Mouse (Mus musculus) forebrain, embryonic 11.5 days (tissue): ENCODE data around the gene Pde4d. TPM values are rescaled to one million over a fixed set of nuclear protein-coding genes. Genes with fewer than 3 reads are reported as not detected.
"Not testable (repeated sequence)": the region's sequence is repeated elsewhere in the genome, so short reads cannot be mapped to it uniquely, and the experiment has no call there.

Source experiments
- ATAC-seq: fragments of 200-750 bp; cut with Nextera tagmentation; replicated peaks from 2 replicates; pipeline ENCODE4 v1.8.0; 2017; ENCODE audit warnings: moderate TSS enrichment; ENCODE audit not compliant: low FRiP score
- DNase-seq: peaks from one replicate; pipeline ENCODE4 v3.0.0-alpha.2; 2017; ENCODE audit warnings: low spot score
- H3K27ac ChIP-seq: fragments of 300-500 bp; sonication (generic); 2 replicates; pipeline ENCODE4 v1.5.1; 2014; ENCODE audit warnings: low read depth, low read length
- H3K27me3 ChIP-seq: fragments of 300-500 bp; sonication (generic); 2 replicates; pipeline ENCODE4 v1.6.1; 2014; ENCODE audit warnings: mild to moderate bottlenecking, low read length, mixed read lengths; ENCODE audit not compliant: control insufficient read depth, insufficient read depth
- H3K36me3 ChIP-seq: fragments of 300-500 bp; sonication (generic); 2 replicates; pipeline ENCODE4 v1.6.1; 2014; ENCODE audit warnings: mild to moderate bottlenecking, low read length, moderate library complexity, mixed read lengths; ENCODE audit not compliant: control insufficient read depth, insufficient read depth
- H3K4me1 ChIP-seq: fragments of 300-500 bp; sonication (generic); replicated peaks from 2 replicates; pipeline ENCODE4 v1.6.1; 2014; ENCODE audit warnings: low read length, mixed read lengths; ENCODE audit not compliant: control insufficient read depth, insufficient read depth
- H3K4me2 ChIP-seq: fragments of 300-500 bp; sonication (generic); 2 replicates; pipeline ENCODE4 v1.6.1; 2014; ENCODE audit warnings: low read depth, mild to moderate bottlenecking, low read length, moderate library complexity, mixed read lengths; ENCODE audit not compliant: severe bottlenecking
- H3K4me3 ChIP-seq: fragments of 300-500 bp; sonication (generic); 2 replicates; pipeline ENCODE4 v1.5.1; 2014; ENCODE audit warnings: low read depth, low read length
- H3K9ac ChIP-seq: fragments of 300-500 bp; sonication (generic); 2 replicates; pipeline ENCODE4 v1.6.1; 2014; ENCODE audit warnings: low read length
- H3K9me3 ChIP-seq: fragments of 300-500 bp; sonication (generic); 2 replicates; pipeline ENCODE4 v1.6.1; 2016; ENCODE audit warnings: low read length, mixed read lengths; ENCODE audit not compliant: control insufficient read depth
- WGBS: fragments of 180-500 bp; shearing (Covaris S2); extraction: QIAGEN DNeasy Blood & Tissue Kit; methylation state at CpG from one replicate; pipeline ENCODE4 v1.1.7; 2014; 5-methylcytosine and 5-hydroxymethylcytosine counted together
- polyA plus RNA-seq: library from polyadenylated mRNA; unstranded; fragments of >200 nt; fragmentation: Nextera tagmentation; extraction: Ambion mirVana; gene quantifications from 2 replicates; pipeline ENCODE4 v1.2.1, GENCODE M21; 2014

Gene Pde4d
- polyA plus RNA-seq, 1 experiment from 2014 or later = 11.9 TPM

DNA sequence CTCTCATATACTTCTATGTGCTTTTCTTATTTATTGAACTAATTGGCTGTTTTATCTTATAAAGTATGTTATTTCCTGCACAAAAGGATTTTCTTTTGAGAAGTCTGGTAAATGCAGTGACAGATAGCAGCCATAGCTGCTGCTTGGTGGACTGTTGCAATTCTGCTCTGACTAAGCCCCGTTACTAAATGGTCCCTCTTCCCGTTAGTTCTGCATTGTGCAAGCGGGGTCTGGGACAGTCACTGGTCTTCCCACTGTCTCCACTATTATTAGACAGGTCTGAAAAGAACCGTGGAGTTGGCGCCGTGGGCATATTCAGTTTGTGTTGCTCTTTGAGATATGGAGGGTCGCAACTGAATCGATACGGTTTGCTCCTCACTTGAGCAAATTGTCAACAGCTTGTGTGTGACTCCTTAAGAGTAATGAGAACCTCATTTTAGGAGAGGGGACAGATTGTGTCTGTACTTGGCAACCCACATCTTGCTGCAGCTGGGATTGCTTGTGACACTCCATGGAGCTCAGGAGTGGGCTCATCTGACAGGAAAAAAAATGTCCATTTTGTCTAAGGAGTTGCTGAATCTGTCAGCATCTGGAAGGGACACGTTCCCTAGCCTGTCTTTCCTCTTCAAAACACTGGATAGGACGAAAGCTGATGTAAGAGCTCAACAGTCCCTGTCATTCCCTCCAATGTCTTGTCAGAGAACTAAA, 316.4 kb downstream of the Pde4d start:
- WGBS = 77% methylated on average over 11 of the region's 11 CpGs
- H3K9me3 ChIP-seq = no peaks in the 10 kb centered on the region
- H3K27ac ChIP-seq = no peak overlapping the region
- no peaks in the 10 kb centered on the region for H3K4me1 ChIP-seq
- no peaks in the 10 kb centered on the region for H3K27me3 ChIP-seq
- ATAC-seq (no peak), DNase-seq (no peak)
- H3K4me2 ChIP-seq = no peak overlapping the region
- no peak overlapping the region for H3K9ac ChIP-seq
- no peaks in the 10 kb centered on the region for H3K36me3 ChIP-seq
- H3K4me3 ChIP-seq = no peak overlapping the region

DNA sequence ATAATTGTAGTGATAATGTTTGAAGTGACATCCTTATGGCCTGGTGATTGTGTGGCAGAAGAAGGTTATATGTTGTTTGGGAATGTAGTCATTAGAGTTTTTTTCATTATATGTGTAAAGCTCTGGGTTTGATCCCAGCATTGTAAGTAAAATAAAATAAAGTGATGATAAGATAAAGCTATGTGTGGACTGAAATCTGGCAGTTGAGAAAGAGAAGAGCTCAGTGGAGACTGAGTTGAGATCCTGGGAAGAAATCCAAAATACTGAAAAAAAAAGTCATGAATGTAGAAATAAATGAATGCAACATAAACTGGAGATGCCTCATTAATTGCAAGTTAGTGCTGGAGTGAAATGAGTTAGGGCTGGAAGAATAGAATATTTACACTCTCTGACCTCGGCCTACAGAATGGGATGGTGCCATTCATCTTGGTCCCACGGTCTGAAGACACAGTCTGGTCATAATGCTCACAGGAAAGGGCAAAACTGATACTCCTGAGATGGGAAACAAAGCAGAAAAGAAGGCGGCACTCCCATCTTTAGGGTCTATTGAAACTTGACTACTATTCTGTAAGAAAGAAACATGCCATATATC, 319.8 kb downstream of the Pde4d start:
- ATAC-seq = no peak
- 78% methylated on average over 3 of the region's 3 CpGs for WGBS

DNA sequence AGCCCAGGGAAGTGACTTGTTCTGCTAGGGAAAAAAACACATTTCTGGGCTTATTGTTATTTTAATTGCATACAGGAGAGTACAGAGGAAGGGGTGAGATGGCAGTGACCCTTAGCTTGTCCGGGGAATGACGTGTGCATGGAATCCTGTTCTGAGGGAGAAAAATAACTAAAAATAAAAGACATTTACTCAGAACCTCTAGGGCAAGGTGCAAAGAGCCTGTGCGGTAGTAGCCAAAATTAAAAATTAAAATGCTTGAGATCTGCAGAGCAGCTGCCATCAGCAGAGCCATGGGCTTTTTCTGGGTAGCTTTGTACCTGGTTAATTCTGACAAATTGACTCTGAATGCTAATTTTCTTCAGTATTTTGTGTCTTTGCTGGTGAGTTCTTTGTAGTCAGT, 322.6 kb downstream of the Pde4d start:
- ATAC-seq = no peak
- Histone ChIP-seq H3K27ac (no peak overlapping the region), H3K9me3 (no peaks in the 10 kb centered on the region)

More for the DNA sequence above, 319.8 kb downstream of the Pde4d start:
- Histone ChIP-seq H3K4me3 (no peak overlapping the region), H3K27me3 (no peaks in the 10 kb centered on the region), H3K4me1 (no peaks in the 10 kb centered on the region), H3K9me3 (no peaks in the 10 kb centered on the region), H3K36me3 (no peaks in the 10 kb centered on the region), H3K9ac (no peak overlapping the region), H3K4me2 (no peak overlapping the region), H3K27ac (no peak overlapping the region)
- no peak for DNase-seq

DNA sequence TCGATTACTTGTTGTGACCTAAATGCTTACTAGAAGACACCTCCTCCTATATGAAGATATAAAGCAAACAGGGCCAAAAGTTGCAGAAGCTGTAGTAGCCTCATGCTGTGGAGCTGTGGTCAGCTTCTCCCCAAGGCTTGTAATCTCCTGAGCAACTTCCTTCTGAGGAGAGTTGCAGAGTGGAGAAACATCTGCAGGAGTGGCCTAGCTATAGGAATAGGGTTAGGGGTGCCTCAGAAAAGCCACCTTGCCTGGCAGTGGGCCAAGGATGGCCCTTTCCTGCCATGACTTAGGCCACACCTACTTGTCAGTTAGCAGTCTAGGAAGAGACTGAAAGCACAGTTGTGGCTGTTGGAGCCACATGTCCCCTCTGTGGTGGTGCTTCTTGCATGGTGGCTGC, 325.2 kb downstream of the Pde4d start:
- Histone ChIP-seq H3K27ac (no peak overlapping the region), H3K4me2 (no peak overlapping the region), H3K4me1 (no peaks in the 10 kb centered on the region), H3K4me3 (no peak overlapping the region), H3K9me3 (no peaks in the 10 kb centered on the region), H3K36me3 (no peaks in the 10 kb centered on the region), H3K27me3 (no peaks in the 10 kb centered on the region), H3K9ac (no peak overlapping the region)
- ATAC-seq (no peak), DNase-seq (no peak)
- WGBS = 76% methylated on average over 1 of the region's 1 CpGs

More for the DNA sequence above, 322.6 kb downstream of the Pde4d start:
- Histone ChIP-seq H3K9ac (no peak overlapping the region), H3K4me1 (no peaks in the 10 kb centered on the region), H3K36me3 (no peaks in the 10 kb centered on the region), H3K4me2 (no peak overlapping the region), H3K4me3 (no peak overlapping the region), H3K27me3 (no peaks in the 10 kb centered on the region)
- no peak for DNase-seq
- WGBS = 63% methylated on average over 3 of the region's 3 CpGs

DNA sequence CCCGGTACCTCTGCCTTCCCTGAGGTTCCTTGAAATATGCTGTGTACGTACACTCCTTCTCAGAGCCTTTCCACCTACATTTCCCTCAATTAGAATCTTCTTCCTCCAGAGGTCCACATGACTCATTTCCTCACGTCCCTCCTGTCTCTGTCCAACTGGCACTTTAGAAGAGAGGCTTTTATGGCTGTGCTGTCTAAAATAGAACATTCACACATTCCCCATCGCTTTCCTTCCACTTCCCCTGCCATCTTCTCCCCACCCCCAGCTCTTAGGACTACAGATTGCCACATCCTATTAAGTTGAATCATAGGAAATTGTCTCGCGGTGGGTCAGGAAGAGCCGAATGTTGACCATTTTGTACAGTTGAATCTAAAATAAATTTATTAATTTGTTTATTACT, 326.1 kb downstream of the Pde4d start:
- Histone ChIP-seq H3K4me1 (no peaks in the 10 kb centered on the region), H3K4me3 (no peak overlapping the region), H3K27ac (no peak overlapping the region), H3K27me3 (no peaks in the 10 kb centered on the region), H3K4me2 (no peak overlapping the region), H3K9ac (no peak overlapping the region), H3K9me3 (no peaks in the 10 kb centered on the region), H3K36me3 (no peaks in the 10 kb centered on the region)
- WGBS = 87% methylated on average over 7 of the region's 7 CpGs
- DNase-seq (no peak), ATAC-seq (no peak)

DNA sequence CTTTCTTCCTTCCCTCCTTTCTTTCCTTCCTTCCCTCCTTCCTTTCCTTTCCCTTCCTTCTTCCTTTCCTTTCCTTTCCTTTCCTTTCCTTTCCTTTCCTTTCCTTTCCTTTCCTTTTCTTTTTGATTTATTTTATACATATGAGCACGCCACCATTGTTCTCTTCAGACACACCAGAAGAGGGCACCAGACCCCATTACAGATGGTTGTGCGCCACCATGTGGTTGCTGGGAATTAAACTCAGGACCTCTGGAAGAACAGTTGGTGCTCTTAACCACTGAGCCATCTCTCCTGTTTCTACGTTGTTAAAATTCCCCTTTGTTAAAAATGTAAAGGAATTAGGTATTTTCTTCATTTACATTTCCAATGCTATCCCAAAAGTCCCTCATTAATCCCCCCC, 347.9 kb downstream of the Pde4d start:
- 82% methylated on average over 3 of the region's 3 CpGs for WGBS
- H3K4me3 ChIP-seq, ATAC-seq, H3K27ac ChIP-seq, H3K27me3 ChIP-seq, H3K9me3 ChIP-seq, H3K36me3 ChIP-seq, H3K4me2 ChIP-seq, H3K9ac ChIP-seq, DNase-seq, H3K4me1 ChIP-seq: not testable (repeated sequence)

DNA sequence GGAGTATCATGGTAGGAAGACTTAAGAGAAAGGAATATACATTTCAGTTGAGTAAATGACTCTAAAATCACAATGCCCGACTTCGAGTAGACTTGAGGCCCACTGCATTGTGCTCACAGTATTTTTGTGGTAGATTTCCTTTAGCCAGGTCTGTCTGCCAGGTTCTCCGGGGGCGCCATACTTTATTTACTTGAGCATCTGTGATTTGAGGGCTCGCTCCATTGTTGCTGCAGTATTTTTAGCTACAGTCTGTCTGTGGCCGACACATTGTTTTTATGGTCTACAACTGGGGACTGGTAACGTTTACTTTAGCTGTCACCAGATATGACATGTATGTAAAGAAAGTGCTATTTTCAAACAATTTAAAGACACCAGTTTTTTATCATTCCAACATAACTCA, 359.4 kb downstream of the Pde4d start:
- no peak for ATAC-seq
- DNase-seq = no peak
- no peak overlapping the region for H3K4me2 ChIP-seq
- H3K4me3 ChIP-seq = no peak overlapping the region
- no peak overlapping the region for H3K27ac ChIP-seq
- no peaks in the 10 kb centered on the region for H3K36me3 ChIP-seq
- no peaks in the 10 kb centered on the region for H3K27me3 ChIP-seq
- no peaks in the 10 kb centered on the region for H3K9me3 ChIP-seq
- WGBS = 92% methylated on average over 7 of the region's 7 CpGs
- H3K9ac ChIP-seq = no peak overlapping the region
- no peaks in the 10 kb centered on the region for H3K4me1 ChIP-seq

DNA sequence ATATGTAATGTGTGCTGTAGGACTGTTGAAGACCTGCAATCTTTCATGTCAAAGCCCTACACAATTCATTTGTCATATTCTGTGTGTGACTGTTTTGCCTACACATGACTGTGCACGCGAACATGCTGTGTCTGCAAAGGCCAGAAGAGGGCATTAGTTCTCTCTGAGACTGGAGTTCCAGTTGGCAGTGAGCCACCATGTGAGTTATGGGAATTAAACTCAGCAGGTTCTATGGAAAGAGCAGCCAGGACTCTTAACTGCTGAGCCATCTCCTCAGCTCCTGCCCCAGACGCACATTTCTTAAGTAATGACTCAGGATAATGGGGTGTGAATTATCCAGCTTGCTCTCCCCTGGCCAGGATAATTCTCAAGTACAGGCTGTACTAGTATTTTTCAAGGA, 363.2 kb downstream of the Pde4d start:
- Histone ChIP-seq H3K4me2 (no peak overlapping the region), H3K4me1 (no peaks in the 10 kb centered on the region), H3K36me3 (no peaks in the 10 kb centered on the region), H3K4me3 (no peak overlapping the region), H3K9ac (no peak overlapping the region), H3K27me3 (no peaks in the 10 kb centered on the region), H3K27ac (no peak overlapping the region), H3K9me3 (no peaks in the 10 kb centered on the region)
- 61% methylated on average over 3 of the region's 3 CpGs for WGBS
- ATAC-seq (no peak), DNase-seq (no peak)

DNA sequence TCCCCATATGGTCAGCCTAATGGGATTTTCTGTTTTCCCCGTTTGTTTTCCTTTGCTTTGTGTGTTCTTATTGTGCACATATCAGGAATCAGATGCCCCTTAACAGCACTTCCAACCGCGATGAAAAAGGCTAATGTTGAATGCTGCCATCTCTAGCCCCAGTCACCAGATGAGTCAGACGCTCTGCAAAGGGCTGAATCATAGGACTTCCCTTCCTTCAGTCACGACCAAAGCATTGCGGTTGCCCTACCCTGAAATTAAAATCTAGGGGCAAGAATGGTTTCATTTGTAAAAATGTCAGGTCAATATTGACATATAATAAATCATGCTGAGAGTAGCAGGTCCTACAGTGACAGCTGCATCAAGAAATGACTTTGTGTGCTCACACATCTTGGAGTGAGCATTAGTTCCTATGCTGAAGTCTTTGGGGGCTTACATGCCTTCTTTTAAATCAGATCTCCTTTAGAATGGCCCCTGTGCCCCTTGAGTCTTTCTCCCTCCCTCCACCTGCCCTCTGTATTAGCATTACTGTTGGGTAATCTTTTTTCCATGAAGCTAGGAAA, 370.2 kb downstream of the Pde4d start:
- Histone ChIP-seq H3K27ac (no peak overlapping the region), H3K9ac (no peak overlapping the region), H3K4me1 (no peaks in the 10 kb centered on the region), H3K9me3 (no peaks in the 10 kb centered on the region), H3K4me2 (no peak overlapping the region), H3K4me3 (no peak overlapping the region), H3K27me3 (no peaks in the 10 kb centered on the region), H3K36me3 (no peaks in the 10 kb centered on the region)
- WGBS = 80% methylated on average over 6 of the region's 6 CpGs
- no peak for DNase-seq
- ATAC-seq = no peak
